Mouse (Mus musculus) liver, embryonic 16.5 days (tissue): ENCODE data around the gene Mmel1. TPM values are rescaled to one million over a fixed set of nuclear protein-coding genes. Genes with fewer than 3 reads are reported as not detected.

ENCODE experiments used
- ATAC-seq: fragments of 200-750 bp; cut with Nextera tagmentation; 2 replicates; pipeline ENCODE4 v1.8.0; 2017; ENCODE audit warnings: low read depth, mild to moderate bottlenecking, moderate number of reproducible peaks, moderate library complexity
- H3K27ac ChIP-seq: fragments of 300-500 bp; sonication (generic); 2 replicates; pipeline ENCODE4 v1.5.1; 2014; ENCODE audit warnings: mild to moderate bottlenecking, low read length
- H3K27me3 ChIP-seq: fragments of 300-500 bp; sonication (generic); 2 replicates; pipeline ENCODE4 v1.6.1; 2014; ENCODE audit warnings: low read depth, low read length, mixed read lengths; ENCODE audit not compliant: control insufficient read depth, insufficient read depth
- H3K36me3 ChIP-seq: fragments of 300-500 bp; sonication (generic); 2 replicates; pipeline ENCODE4 v1.6.1; 2014; ENCODE audit warnings: mild to moderate bottlenecking; ENCODE audit not compliant: control insufficient read depth, insufficient read depth
- H3K4me1 ChIP-seq: fragments of 300-500 bp; sonication (generic); 2 replicates; pipeline ENCODE4 v1.6.1; 2014; ENCODE audit warnings: low read depth, low read length, mixed read lengths; ENCODE audit not compliant: control insufficient read depth
- H3K4me2 ChIP-seq: fragments of 300-500 bp; sonication (generic); 2 replicates; pipeline ENCODE4 v1.6.1; 2014; ENCODE audit warnings: low read depth, low read length, mixed read lengths
- H3K4me3 ChIP-seq: fragments of 300-500 bp; sonication (generic); 2 replicates; pipeline ENCODE4 v1.5.1; 2014; ENCODE audit warnings: low read depth, mild to moderate bottlenecking, low read length
- H3K9ac ChIP-seq: fragments of 300-500 bp; sonication (generic); 2 replicates; pipeline ENCODE4 v1.6.1; 2014; ENCODE audit warnings: low read depth, low read length
- H3K9me3 ChIP-seq: fragments of 300-500 bp; sonication (generic); replicated peaks from 2 replicates; pipeline ENCODE4 v1.6.1; 2016; ENCODE audit warnings: low read length; ENCODE audit not compliant: control insufficient read depth
- WGBS: fragments of 180-500 bp; shearing (Covaris S2); extraction: QIAGEN DNeasy Blood & Tissue Kit; methylation state at CpG from one replicate; pipeline ENCODE4 v1.1.7; 2014; ENCODE audit not compliant: insufficient replicate concordance; 5-methylcytosine and 5-hydroxymethylcytosine counted together
- polyA plus RNA-seq: library from polyadenylated mRNA; unstranded; fragments of >200 nt; fragmentation: Nextera tagmentation; extraction: Ambion mirVana; gene quantifications from 2 replicates; pipeline ENCODE4 v1.2.1, GENCODE M21; 2015

Mmel1 gene
- polyA plus RNA-seq, 1 experiment from 2014 or later: 2.4 TPM

DNA sequence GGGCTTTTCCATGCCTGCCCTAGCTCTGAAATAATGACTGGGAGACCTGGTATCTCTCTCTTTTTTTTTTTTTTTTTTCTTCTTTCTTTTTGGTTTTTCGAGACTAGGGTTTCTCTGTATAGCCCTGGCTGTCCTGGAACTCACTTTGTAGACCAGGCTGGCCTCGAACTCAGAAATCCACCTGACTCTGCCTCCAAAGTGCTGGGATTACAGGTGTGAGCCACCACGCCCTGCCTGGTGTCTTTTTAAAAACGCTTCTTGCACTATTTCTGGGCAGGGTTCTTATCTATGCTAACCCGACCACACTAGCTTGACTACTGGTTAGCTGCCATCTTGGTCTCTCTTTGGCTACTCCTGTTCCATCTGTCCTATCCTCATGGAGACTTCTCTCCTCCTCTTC lies 39.1 kb downstream of the Mmel1 start:
- Histone ChIP-seq H3K9me3 (no peaks in the 10 kb centered on the region), H3K4me3 (no peak overlapping the region), H3K4me2 (peak overlapping the region; percentile 38), H3K36me3 (no peaks in the 10 kb centered on the region), H3K9ac (peak overlapping the region; percentile 44; the same call in 1 of the 2 replicates), H3K27me3 (no peaks in the 10 kb centered on the region), H3K27ac (peak overlapping the region; percentile 70), H3K4me1 (peaks cover 59% of the 10 kb centered on the region)
- WGBS: 54% methylated on average over 5 of the region's 5 CpGs
- no peak for ATAC-seq

GRCm38 (mm10) chr4:154910606-154911522 lies 41.5 kb downstream of the Mmel1 start:
- WGBS: 29% methylated on average over 15 of the region's 15 CpGs
- Histone ChIP-seq H3K4me1 (peaks cover 78% of the 10 kb centered on the region), H3K36me3 (peaks cover 13% of the 10 kb centered on the region), H3K9me3 (no peaks in the 10 kb centered on the region), H3K4me3 (peak overlapping the region; percentile 38), H3K9ac (peak overlapping the region; percentile 71), H3K27me3 (no peaks in the 10 kb centered on the region), H3K27ac (peak overlapping the region; percentile 97), H3K4me2 (peak overlapping the region; percentile 68)
- peak; percentile 62 for ATAC-seq

DNA sequence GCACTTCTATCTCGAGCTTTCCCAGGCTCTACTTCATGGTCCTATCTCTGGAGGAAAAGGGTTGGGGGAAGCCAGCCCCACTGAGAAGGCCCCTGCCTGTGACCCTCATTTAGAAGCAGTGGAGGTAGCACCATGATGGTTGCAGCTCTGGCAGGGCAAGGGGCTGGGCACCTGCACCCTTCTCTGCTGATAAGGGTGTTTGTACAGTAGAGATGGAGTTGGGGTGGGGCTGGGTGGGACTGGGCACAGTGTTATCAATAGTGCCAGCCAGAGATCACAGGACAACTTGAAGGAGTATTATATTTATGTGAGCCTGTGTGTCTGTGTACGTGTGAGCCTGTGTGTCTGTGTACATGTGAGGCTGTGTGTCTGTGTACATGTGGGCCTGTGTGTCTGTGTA lies 42.3 kb downstream of the Mmel1 start:
- peak overlapping the region; percentile 68 for H3K4me2 ChIP-seq
- peak overlapping the region; percentile 38 for H3K4me3 ChIP-seq

DNA sequence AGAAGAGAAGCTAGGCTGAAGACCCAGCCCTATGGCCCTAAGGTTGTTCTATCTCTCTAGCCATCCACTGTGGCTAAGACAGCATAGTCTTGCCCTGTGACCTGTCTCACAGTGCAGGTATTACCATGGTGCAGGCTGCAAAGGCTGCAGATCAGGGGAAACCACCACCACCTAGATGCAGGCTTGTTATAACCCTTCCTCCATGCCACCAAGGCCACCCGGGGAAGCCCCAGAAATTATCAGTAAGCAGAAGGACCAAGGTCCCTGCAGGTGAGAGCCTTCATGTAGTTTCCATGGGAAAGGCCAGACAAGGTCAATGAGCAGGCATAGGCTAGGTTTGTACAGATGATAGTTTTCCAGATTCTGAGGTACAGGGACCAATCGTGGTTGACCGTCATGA lies 44.5 kb downstream of the Mmel1 start:
- WGBS: 78% methylated on average over 3 of the region's 3 CpGs
- ATAC-seq: no peak
- H3K36me3 ChIP-seq: peaks cover 39% of the 10 kb centered on the region

More for the DNA sequence above, 42.3 kb downstream of the Mmel1 start:
- WGBS: 11% methylated on average over 2 of the region's 2 CpGs
- Histone ChIP-seq H3K9me3 (no peaks in the 10 kb centered on the region), H3K27me3 (no peaks in the 10 kb centered on the region), H3K27ac (peak overlapping the region; percentile 97), H3K4me1 (peaks cover 83% of the 10 kb centered on the region), H3K9ac (peak overlapping the region; percentile 71), H3K36me3 (peaks cover 21% of the 10 kb centered on the region)
- ATAC-seq: peak; percentile 93

DNA sequence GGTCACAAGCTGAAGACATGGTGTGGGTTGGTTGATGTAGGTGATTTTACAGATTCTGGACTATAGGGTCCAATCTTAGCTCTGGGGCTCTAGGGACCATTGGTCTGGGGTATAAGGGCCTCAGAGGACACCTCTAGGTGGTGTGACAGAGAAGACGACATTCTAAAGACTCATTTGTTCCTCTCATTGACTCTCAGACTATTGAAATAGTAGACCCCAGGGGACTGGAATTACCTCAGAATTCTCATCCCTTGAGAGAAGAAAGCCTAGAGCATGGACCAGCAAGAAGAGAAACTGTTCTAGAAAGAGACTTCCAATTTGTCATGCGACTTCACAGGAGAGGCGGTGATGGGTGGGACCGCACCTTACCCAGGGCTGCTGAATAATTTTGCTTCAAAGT lies 44.9 kb downstream of the Mmel1 start:
- Histone ChIP-seq H3K4me2 (no peak overlapping the region), H3K9me3 (no peaks in the 10 kb centered on the region), H3K4me3 (no peak overlapping the region), H3K27me3 (no peaks in the 10 kb centered on the region), H3K4me1 (peaks cover 87% of the 10 kb centered on the region), H3K36me3 (peaks cover 40% of the 10 kb centered on the region), H3K27ac (peak overlapping the region; percentile 97), H3K9ac (0 out of 2 replicates have a peak overlapping the region, but pooled peaks have one; percentile 71)
- ATAC-seq: no peak
- 93% methylated on average over 4 of the region's 4 CpGs for WGBS

More for the DNA sequence above, 44.5 kb downstream of the Mmel1 start:
- peak overlapping the region; percentile 97 for H3K27ac ChIP-seq
- no peaks in the 10 kb centered on the region for H3K9me3 ChIP-seq
- H3K27me3 ChIP-seq: no peaks in the 10 kb centered on the region
- H3K4me3 ChIP-seq: no peak overlapping the region
- H3K4me2 ChIP-seq: no peak overlapping the region
- peaks cover 88% of the 10 kb centered on the region for H3K4me1 ChIP-seq
- peak overlapping the region; percentile 71 for H3K9ac ChIP-seq

DNA sequence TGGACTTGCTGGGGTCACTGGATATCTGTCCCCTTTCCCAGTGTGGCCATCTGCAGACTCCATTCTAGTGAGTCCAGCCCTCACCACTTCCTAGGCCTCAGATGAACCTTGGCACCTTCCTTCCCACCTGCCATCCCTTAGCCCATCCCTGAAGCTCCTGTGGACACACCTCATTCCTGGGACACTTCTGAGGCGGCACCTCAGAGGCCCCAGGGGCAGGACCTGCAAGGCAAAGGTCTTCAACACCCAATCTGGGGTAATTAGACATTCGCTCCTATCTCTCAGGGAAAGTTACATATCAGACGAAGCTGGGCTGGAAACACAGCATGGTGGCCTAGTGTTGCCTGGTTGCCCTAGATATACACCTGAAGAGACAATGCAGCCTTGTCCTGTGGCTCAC lies 45.3 kb downstream of the Mmel1 start:
- Histone ChIP-seq H3K9ac (0 out of 2 replicates have a peak overlapping the region, but pooled peaks have one; percentile 2), H3K27me3 (no peaks in the 10 kb centered on the region), H3K9me3 (no peaks in the 10 kb centered on the region), H3K36me3 (peaks cover 40% of the 10 kb centered on the region), H3K4me3 (no peak overlapping the region), H3K4me2 (no peak overlapping the region), H3K4me1 (peaks cover 84% of the 10 kb centered on the region), H3K27ac (peak overlapping the region; percentile 97)
- no peak for ATAC-seq
- 41% methylated on average over 3 of the region's 3 CpGs for WGBS

- Histone ChIP-seq H3K27ac (peak overlapping the region; percentile 97), H3K4me2 (no peak overlapping the region; the same call in 1 of the 2 replicates), H3K36me3 (peaks cover 40% of the 10 kb centered on the region), H3K9ac (no peak overlapping the region), H3K9me3 (no peaks in the 10 kb centered on the region), H3K4me1 (peaks cover 78% of the 10 kb centered on the region), H3K4me3 (no peak overlapping the region), H3K27me3 (no peaks in the 10 kb centered on the region)
- WGBS: 40% methylated on average over 10 of the region's 10 CpGs
- ATAC-seq: no peak
Measured at GRCm38 (mm10) chr4:154915286-154915685, 45.9 kb downstream of the Mmel1 start.

- H3K4me3 ChIP-seq: no peak overlapping the region
- peak overlapping the region; percentile 97 for H3K27ac ChIP-seq
- 49% methylated on average over 4 of the region's 4 CpGs for WGBS
- H3K4me2 ChIP-seq: no peak overlapping the region
- peaks cover 67% of the 10 kb centered on the region for H3K4me1 ChIP-seq
- H3K27me3 ChIP-seq: no peaks in the 10 kb centered on the region
- H3K36me3 ChIP-seq: peaks cover 46% of the 10 kb centered on the region
- 0 out of 2 replicates have a peak, but pooled peaks have one; percentile 12 for ATAC-seq
- no peaks in the 10 kb centered on the region for H3K9me3 ChIP-seq
- no peak overlapping the region for H3K9ac ChIP-seq
Measured at GRCm38 (mm10) chr4:154916662-154917061, 47.3 kb downstream of the Mmel1 start.

GRCm38 (mm10) chr4:154922291-154922690 lies 52.9 kb downstream of the Mmel1 start:
- Histone ChIP-seq H3K27ac (peak overlapping the region; percentile 3; the same call in 1 of the 2 replicates), H3K4me1 (peaks cover 63% of the 10 kb centered on the region), H3K9me3 (no peaks in the 10 kb centered on the region), H3K36me3 (peaks cover 74% of the 10 kb centered on the region), H3K4me2 (peak overlapping the region; percentile 82), H3K4me3 (peak overlapping the region; percentile 76), H3K9ac (0 out of 2 replicates have a peak overlapping the region, but pooled peaks have one; percentile 4), H3K27me3 (no peaks in the 10 kb centered on the region)
- ATAC-seq: no peak
- WGBS: 89% methylated on average over 4 of the region's 4 CpGs
